Mouse (Mus musculus) natural killer cell, adult 2 months (primary cell): ENCODE measurements around the gene Zfp316.

Experiments
- DNase-seq, 2 experiments: peaks; one replicate each; pipeline ENCODE4 v3.0.0; 2022; ENCODE audit warnings: low spot score in 2 of 2

The Zfp316 gene

GRCm38 (mm10) chr5:143279247-143279646 lies 9.4 kb upstream of the Zfp316 start:
- no peak for DNase-seq

- DNase-seq: no peak
Observed at GRCm38 (mm10) chr5:143275761-143276160, 5.9 kb upstream of the Zfp316 start.

GRCm38 (mm10) chr5:143272540-143273330 lies 2.9 kb upstream of the Zfp316 start:
- no peak for DNase-seq

- no peak for DNase-seq
Observed at GRCm38 (mm10) chr5:143272108-143272507, 2.3 kb upstream of the Zfp316 start.

GRCm38 (mm10) chr5:143271642-143272041 lies 1.8 kb upstream of the Zfp316 start:
- no peak for DNase-seq

GRCm38 (mm10) chr5:143270151-143270519 lies 313 bp upstream of the Zfp316 start:
- no peak for DNase-seq

GRCm38 (mm10) chr5:143268985-143269362 lies 848 bp downstream of the Zfp316 start:
- DNase-seq: no peak

- no peak for DNase-seq
Observed at GRCm38 (mm10) chr5:143266794-143267193, 3.0 kb downstream of the Zfp316 start.

- DNase-seq: no peak
Observed at GRCm38 (mm10) chr5:143265409-143265808, 4.4 kb downstream of the Zfp316 start.

GRCm38 (mm10) chr5:143264689-143265088 lies 5.1 kb downstream of the Zfp316 start:
- no peak for DNase-seq

- DNase-seq: no peak
Observed at GRCm38 (mm10) chr5:143261636-143262035, 8.2 kb downstream of the Zfp316 start.

GRCm38 (mm10) chr5:143255802-143256201 lies 14.0 kb downstream of the Zfp316 start:
- no peak for DNase-seq

- DNase-seq: no peak
Observed at GRCm38 (mm10) chr5:143255131-143255519, 14.7 kb downstream of the Zfp316 start.

GRCm38 (mm10) chr5:143254487-143255130 lies 15.2 kb downstream of the Zfp316 start:
- no peak for DNase-seq

GRCm38 (mm10) chr5:143253881-143254486 lies 15.8 kb downstream of the Zfp316 start:
- no peak for DNase-seq

GRCm38 (mm10) chr5:143253186-143253880 lies 16.5 kb downstream of the Zfp316 start:
- DNase-seq: no peak

- no peak for DNase-seq
Observed at GRCm38 (mm10) chr5:143252791-143253185, 17.0 kb downstream of the Zfp316 start.

GRCm38 (mm10) chr5:143252039-143252438 lies 17.8 kb downstream of the Zfp316 start:
- DNase-seq: no peak

- DNase-seq: no peak
Observed at GRCm38 (mm10) chr5:143244926-143245325, 24.9 kb downstream of the Zfp316 start.

- no peak for DNase-seq
Observed at GRCm38 (mm10) chr5:143236036-143236435, 33.8 kb downstream of the Zfp316 start.

- peak; percentile 82 to 85 for DNase-seq
Observed at GRCm38 (mm10) chr5:143235028-143235693, 34.7 kb downstream of the Zfp316 start, which contains the start of gene Zfp12. Gene Zfp12 (plus strand): TSS chr5:143235163.

- no peak for DNase-seq
Observed at GRCm38 (mm10) chr5:143226790-143227189, 43.0 kb downstream of the Zfp316 start, which contains the start of gene Spdye4a. Gene Spdye4a (minus strand): TSS chr5:143226890.
